Mouse (Mus musculus): ENCODE results near the gene Nosip. TPM values are rescaled to one million over a fixed set of nuclear protein-coding genes. Genes with fewer than 3 reads are reported as not detected.

The Nosip gene
- polyA plus RNA-seq, 1 experiment from 2014 or later, result 53.8 TPM

- no peaks in the 10 kb centered on the region for H3K4me1 ChIP-seq (ENCODE audit: control insufficient read depth in 2 of 2, insufficient read depth in 2 of 2, low read length in 2 of 2)
- H3K27me3 ChIP-seq (ENCODE audit: control insufficient read depth, insufficient read depth, low read length), result no peaks in the 10 kb centered on the region
- no peak overlapping the region for H3K4me3 ChIP-seq (ENCODE audit: control insufficient read depth in 1 of 2, insufficient read depth in 1 of 2, low read depth in 1 of 2, low read length in 2 of 2)
- ATAC-seq (ENCODE audit: insufficient number of reproducible peaks, insufficient read depth, low FRiP score, low read depth), result no peak
- H3K4me2 ChIP-seq (ENCODE audit: low read length), result no peak overlapping the region
- H3K9ac ChIP-seq (ENCODE audit: low read length), result no peak overlapping the region
- H3K36me3 ChIP-seq (ENCODE audit: control insufficient read depth, insufficient read depth, low read length), result peaks cover 100% of the 10 kb centered on the region
- WGBS, result 95% methylated on average over 9 of the region's 9 CpGs
- H3K9me3 ChIP-seq (ENCODE audit: control insufficient read depth, low read length), result no peaks in the 10 kb centered on the region
- no peak overlapping the region for H3K27ac ChIP-seq (replicated peaks in 1 of 2; ENCODE audit: control insufficient read depth in 1 of 2, insufficient read depth in 1 of 2, low read depth in 2 of 2, low read length in 2 of 2)
These were observed 23.8 kb upstream of the Nosip start for GRCm38 (mm10) chr7:45038411-45038810.

- Histone ChIP-seq H3K27ac (replicated peaks in 1 of 2; ENCODE audit: control insufficient read depth in 1 of 2, insufficient read depth in 1 of 2, low read depth in 2 of 2, low read length in 2 of 2) (no peak overlapping the region), H3K9ac (ENCODE audit: low read length) (no peak overlapping the region), H3K4me1 (ENCODE audit: control insufficient read depth in 2 of 2, insufficient read depth in 2 of 2, low read length in 2 of 2) (no peaks in the 10 kb centered on the region), H3K4me2 (ENCODE audit: low read length) (no peak overlapping the region), H3K27me3 (ENCODE audit: control insufficient read depth, insufficient read depth, low read length) (no peaks in the 10 kb centered on the region), H3K9me3 (ENCODE audit: control insufficient read depth, low read length) (no peaks in the 10 kb centered on the region), H3K36me3 (ENCODE audit: control insufficient read depth, insufficient read depth, low read length) (peaks cover 100% of the 10 kb centered on the region), H3K4me3 (ENCODE audit: control insufficient read depth in 1 of 2, insufficient read depth in 1 of 2, low read depth in 1 of 2, low read length in 2 of 2) (no peak overlapping the region)
- no peak for ATAC-seq (ENCODE audit: insufficient number of reproducible peaks, insufficient read depth, low FRiP score, low read depth)
- 87% methylated on average over 9 of the region's 9 CpGs for WGBS
These were observed 21.4 kb upstream of the Nosip start for GRCm38 (mm10) chr7:45040851-45041250.

- Histone ChIP-seq H3K9ac (ENCODE audit: low read length) (no peak overlapping the region), H3K4me3 (ENCODE audit: control insufficient read depth in 1 of 2, insufficient read depth in 1 of 2, low read depth in 1 of 2, low read length in 2 of 2) (no peak overlapping the region), H3K36me3 (ENCODE audit: control insufficient read depth, insufficient read depth, low read length) (peaks cover 100% of the 10 kb centered on the region), H3K27ac (replicated peaks in 1 of 2; ENCODE audit: control insufficient read depth in 1 of 2, insufficient read depth in 1 of 2, low read depth in 2 of 2, low read length in 2 of 2) (no peak overlapping the region), H3K4me2 (ENCODE audit: low read length) (no peak overlapping the region), H3K27me3 (ENCODE audit: control insufficient read depth, insufficient read depth, low read length) (no peaks in the 10 kb centered on the region), H3K9me3 (ENCODE audit: control insufficient read depth, low read length) (no peaks in the 10 kb centered on the region), H3K4me1 (ENCODE audit: control insufficient read depth in 2 of 2, insufficient read depth in 2 of 2, low read length in 2 of 2) (no peaks in the 10 kb centered on the region)
- 97% methylated on average over 14 of the region's 14 CpGs for WGBS
- ATAC-seq (ENCODE audit: insufficient number of reproducible peaks, insufficient read depth, low FRiP score, low read depth), result no peak
These were observed 18.9 kb upstream of the Nosip start for GRCm38 (mm10) chr7:45043307-45043706.

DNA sequence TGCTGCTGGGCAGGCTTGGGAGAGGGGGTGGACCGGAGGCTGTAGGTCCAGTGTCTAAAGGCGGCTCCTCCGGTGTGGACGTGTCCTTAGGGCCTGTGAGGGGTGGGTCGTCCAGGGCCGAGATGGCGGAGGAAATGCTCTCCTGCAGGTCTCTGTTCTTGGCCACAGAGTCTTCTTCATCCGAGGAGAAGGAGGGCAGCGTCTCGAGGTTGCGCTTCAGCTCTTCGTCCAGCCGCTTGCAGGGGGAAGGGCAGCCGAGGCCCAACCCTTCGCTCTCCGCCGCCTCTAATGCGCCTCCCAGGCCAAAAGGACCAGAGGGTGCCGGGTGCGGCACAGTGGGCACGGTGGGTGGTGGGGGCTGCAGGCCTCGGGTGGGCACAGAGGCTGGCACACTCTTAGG, 16.5 kb upstream of the Nosip start:
- Histone ChIP-seq H3K27me3 (ENCODE audit: control insufficient read depth, insufficient read depth, low read length) (no peaks in the 10 kb centered on the region), H3K4me3 (ENCODE audit: control insufficient read depth in 1 of 2, insufficient read depth in 1 of 2, low read depth in 1 of 2, low read length in 2 of 2) (no peak overlapping the region), H3K4me2 (ENCODE audit: low read length) (no peak overlapping the region), H3K27ac (replicated peaks in 1 of 2; ENCODE audit: control insufficient read depth in 1 of 2, insufficient read depth in 1 of 2, low read depth in 2 of 2, low read length in 2 of 2) (no peak overlapping the region), H3K36me3 (ENCODE audit: control insufficient read depth, insufficient read depth, low read length) (peaks cover 100% of the 10 kb centered on the region), H3K9ac (ENCODE audit: low read length) (no peak overlapping the region), H3K4me1 (ENCODE audit: control insufficient read depth in 2 of 2, insufficient read depth in 2 of 2, low read length in 2 of 2) (0 out of 4 replicates have a peak, but pooled peaks cover 0 to 2% of the 10 kb centered on the region in 2 experiments), H3K9me3 (ENCODE audit: control insufficient read depth, low read length) (no peaks in the 10 kb centered on the region)
- no peak for ATAC-seq (ENCODE audit: insufficient number of reproducible peaks, insufficient read depth, low FRiP score, low read depth)
- WGBS, result 95% methylated on average over 22 of the region's 22 CpGs

DNA sequence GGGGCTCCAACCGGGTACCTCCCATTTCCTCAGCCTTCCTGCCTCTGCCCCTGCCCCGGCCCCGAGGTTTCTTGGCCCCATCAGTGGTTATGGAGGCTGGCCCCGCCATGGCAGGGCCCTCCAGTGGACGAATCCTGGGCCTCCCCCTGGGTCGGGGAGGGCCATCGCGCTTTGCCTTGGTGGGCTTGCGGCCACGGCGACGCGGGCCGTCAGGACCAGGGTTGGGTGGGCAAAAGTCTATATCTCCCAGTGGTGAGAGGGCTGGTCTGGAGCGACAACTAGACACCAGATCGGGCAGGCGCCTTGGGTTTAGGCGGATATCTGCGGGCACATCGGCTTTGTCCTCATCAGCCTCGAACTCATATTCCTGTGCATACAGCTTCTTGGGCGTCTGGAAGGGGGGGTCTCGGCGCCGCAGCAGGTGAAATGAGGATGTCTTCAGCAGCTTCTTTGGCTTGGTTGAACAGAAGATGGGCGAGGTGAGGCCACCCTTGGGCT, 15.3 kb upstream of the Nosip start:
- no peak overlapping the region for H3K4me3 ChIP-seq (ENCODE audit: control insufficient read depth in 1 of 2, insufficient read depth in 1 of 2, low read depth in 1 of 2, low read length in 2 of 2)
- no peak overlapping the region for H3K27ac ChIP-seq (replicated peaks in 1 of 2; ENCODE audit: control insufficient read depth in 1 of 2, insufficient read depth in 1 of 2, low read depth in 2 of 2, low read length in 2 of 2)
- no peaks in the 10 kb centered on the region for H3K27me3 ChIP-seq (ENCODE audit: control insufficient read depth, insufficient read depth, low read length)
- H3K4me1 ChIP-seq (ENCODE audit: control insufficient read depth in 2 of 2, insufficient read depth in 2 of 2, low read length in 2 of 2), result peaks cover 7 to 13% of the 10 kb centered on the region in 2 experiments; a peak in 3 of 4 replicates
- H3K9me3 ChIP-seq (ENCODE audit: control insufficient read depth, low read length), result no peaks in the 10 kb centered on the region
- no peak for ATAC-seq (ENCODE audit: insufficient number of reproducible peaks, insufficient read depth, low FRiP score, low read depth)
- 92% methylated on average over 26 of the region's 26 CpGs for WGBS
- peaks cover 89% of the 10 kb centered on the region for H3K36me3 ChIP-seq (ENCODE audit: control insufficient read depth, insufficient read depth, low read length)
- H3K4me2 ChIP-seq (ENCODE audit: low read length), result no peak overlapping the region
- H3K9ac ChIP-seq (ENCODE audit: low read length), result no peak overlapping the region

- Histone ChIP-seq H3K27ac (replicated peaks in 1 of 2; ENCODE audit: control insufficient read depth in 1 of 2, insufficient read depth in 1 of 2, low read depth in 2 of 2, low read length in 2 of 2) (no peak overlapping the region), H3K4me3 (ENCODE audit: control insufficient read depth in 1 of 2, insufficient read depth in 1 of 2, low read depth in 1 of 2, low read length in 2 of 2) (no peak overlapping the region), H3K36me3 (ENCODE audit: control insufficient read depth, insufficient read depth, low read length) (peaks cover 83% of the 10 kb centered on the region), H3K9me3 (ENCODE audit: control insufficient read depth, low read length) (no peaks in the 10 kb centered on the region), H3K4me1 (ENCODE audit: control insufficient read depth in 2 of 2, insufficient read depth in 2 of 2, low read length in 2 of 2) (peaks cover 7 to 14% of the 10 kb centered on the region in 2 experiments; a peak in 3 of 4 replicates), H3K4me2 (ENCODE audit: low read length) (no peak overlapping the region), H3K27me3 (ENCODE audit: control insufficient read depth, insufficient read depth, low read length) (no peaks in the 10 kb centered on the region), H3K9ac (ENCODE audit: low read length) (no peak overlapping the region)
- 96% methylated on average over 14 of the region's 14 CpGs for WGBS
- ATAC-seq (ENCODE audit: insufficient number of reproducible peaks, insufficient read depth, low FRiP score, low read depth), result no peak
These were observed 14.7 kb upstream of the Nosip start for GRCm38 (mm10) chr7:45047491-45047890.

DNA sequence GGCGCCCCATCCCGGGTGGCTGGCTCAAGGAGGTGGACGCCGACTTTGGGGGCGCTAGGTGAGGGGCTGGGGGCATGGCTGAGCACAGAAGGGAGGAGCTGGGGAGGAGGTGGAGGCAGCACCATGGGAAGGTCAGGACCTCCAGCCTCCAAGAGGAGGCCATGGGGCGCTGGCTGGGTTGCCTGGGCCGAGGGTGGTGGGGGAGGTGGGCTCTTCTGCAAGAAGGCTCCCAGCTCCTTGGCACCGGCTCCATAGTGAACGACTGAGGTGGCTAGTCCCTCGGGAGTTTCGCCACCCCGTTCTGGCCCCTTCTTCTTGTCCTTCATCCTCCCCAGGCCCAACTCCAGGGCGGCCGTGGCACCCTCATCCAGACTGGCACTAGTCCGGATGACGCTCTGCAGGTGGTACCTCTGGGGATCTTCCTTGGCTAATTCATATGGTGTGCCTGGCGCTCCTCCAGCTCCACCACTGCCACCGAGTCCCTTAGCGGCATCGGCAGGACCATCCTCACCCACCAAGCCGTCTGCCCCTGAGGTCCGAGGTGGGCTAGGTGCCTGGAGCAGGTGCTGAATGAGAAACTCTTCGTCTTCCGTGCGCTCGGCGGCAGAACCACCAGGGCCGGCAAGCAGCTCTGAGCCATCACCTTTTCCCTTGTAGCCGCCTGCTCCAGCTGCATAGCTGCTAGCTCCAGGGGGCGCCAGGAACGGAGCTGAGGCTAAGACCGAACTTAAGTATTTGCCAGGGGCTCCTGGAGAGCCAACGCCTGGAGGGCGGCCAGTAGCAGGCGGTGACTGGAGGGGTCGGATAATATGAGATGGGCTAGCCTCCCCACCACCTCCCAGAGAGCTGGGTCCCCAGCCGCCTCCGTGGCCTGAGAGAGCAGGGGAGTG, 14.0 kb upstream of the Nosip start:
- Histone ChIP-seq H3K9ac (ENCODE audit: low read length) (no peak overlapping the region), H3K4me2 (ENCODE audit: low read length) (no peak overlapping the region), H3K9me3 (ENCODE audit: control insufficient read depth, low read length) (no peaks in the 10 kb centered on the region), H3K36me3 (ENCODE audit: control insufficient read depth, insufficient read depth, low read length) (peaks cover 75% of the 10 kb centered on the region), H3K27me3 (ENCODE audit: control insufficient read depth, insufficient read depth, low read length) (no peaks in the 10 kb centered on the region), H3K4me1 (ENCODE audit: control insufficient read depth in 2 of 2, insufficient read depth in 2 of 2, low read length in 2 of 2) (peaks cover 7 to 14% of the 10 kb centered on the region in 2 experiments; a peak in 3 of 4 replicates), H3K4me3 (ENCODE audit: control insufficient read depth in 1 of 2, insufficient read depth in 1 of 2, low read depth in 1 of 2, low read length in 2 of 2) (no peak overlapping the region), H3K27ac (replicated peaks in 1 of 2; ENCODE audit: control insufficient read depth in 1 of 2, insufficient read depth in 1 of 2, low read depth in 2 of 2, low read length in 2 of 2) (no peak overlapping the region)
- WGBS, result 92% methylated on average over 36 of the region's 38 CpGs
- ATAC-seq (ENCODE audit: insufficient number of reproducible peaks, insufficient read depth, low FRiP score, low read depth), result no peak

All from heart, embryonic 14.5 days (tissue).